Mouse (Mus musculus): ENCODE results near the gene Tanc1.

DNA sequence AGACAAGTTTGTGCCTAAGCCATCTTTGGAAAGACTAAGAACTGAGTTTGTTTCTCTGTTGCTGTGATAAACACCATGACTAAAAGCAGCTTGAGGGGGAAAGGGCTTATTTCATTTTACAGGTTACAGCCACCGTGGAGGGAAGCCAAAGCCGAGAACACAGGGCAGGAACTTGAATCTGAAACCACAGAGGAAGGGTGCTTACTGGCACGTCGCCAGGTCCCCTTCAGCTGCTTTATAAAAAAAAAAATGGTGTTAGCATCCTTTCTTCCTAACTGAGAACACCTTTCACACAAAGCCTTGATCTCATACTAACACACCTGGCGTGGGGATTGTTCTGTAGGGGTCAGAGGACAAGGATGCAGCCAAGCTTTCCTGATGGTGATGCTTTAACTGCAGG is 19.6 kb downstream of the Tanc1 start:
- no peak for TF ChIP-seq CTCF (IDR thresholded peaks at IDR 0.05; ENCODE audit: low read depth, low read length)
- TF ChIP-seq POLR2AphosphoS5 (IDR thresholded peaks at IDR 0.05; ENCODE audit: insufficient replicate concordance, low read depth, low read length): no peak
- TF ChIP-seq GATA1 (IDR thresholded peaks at IDR 0.05; ENCODE audit: borderline replicate concordance, low read length): no peak

Measured in G1E (cell line).